Mouse (Mus musculus) adrenal gland, adult 8-10 months (tissue): ENCODE measurements around the gene Tbc1d2b. TPM values are rescaled to one million over a fixed set of nuclear protein-coding genes. Genes with fewer than 3 reads are reported as not detected.

ENCODE experiments used
- DNase-seq: peaks from one replicate; pipeline ENCODE4 v3.0.0; 2022
- total RNA-seq, 4 experiments: library from RNA; stranded (reverse); gene quantifications; 2 replicates each; pipeline ENCODE4 v1.2.4; 2022

Tbc1d2b gene
- total RNA-seq, 4 experiments from 2014 or later: 28.0 to 49.4 (median 37.7) TPM

- DNase-seq: no peak
Measured at GRCm38 (mm10) chr9:90265322-90266039, 5.1 kb downstream of the Tbc1d2b start.

GRCm38 (mm10) chr9:90263340-90263679 is 7.3 kb downstream of the Tbc1d2b start:
- no peak for DNase-seq

GRCm38 (mm10) chr9:90262591-90263339 is 7.8 kb downstream of the Tbc1d2b start:
- no peak for DNase-seq

- no peak for DNase-seq
Measured at GRCm38 (mm10) chr9:90262063-90262462, 8.5 kb downstream of the Tbc1d2b start.

GRCm38 (mm10) chr9:90260600-90261375 is 9.8 kb downstream of the Tbc1d2b start:
- DNase-seq: no peak

GRCm38 (mm10) chr9:90260079-90260478 is 10.5 kb downstream of the Tbc1d2b start:
- DNase-seq: no peak

- no peak for DNase-seq
Measured at GRCm38 (mm10) chr9:90259400-90259950, 11.1 kb downstream of the Tbc1d2b start.

GRCm38 (mm10) chr9:90257754-90258531 is 12.7 kb downstream of the Tbc1d2b start:
- DNase-seq: no peak

GRCm38 (mm10) chr9:90257220-90257619 is 13.4 kb downstream of the Tbc1d2b start:
- DNase-seq: no peak

GRCm38 (mm10) chr9:90255844-90256405 is 14.7 kb downstream of the Tbc1d2b start:
- DNase-seq: no peak

GRCm38 (mm10) chr9:90253181-90253580 is 17.4 kb downstream of the Tbc1d2b start:
- no peak for DNase-seq

GRCm38 (mm10) chr9:90250964-90251750 is 19.4 kb downstream of the Tbc1d2b start:
- DNase-seq: no peak

GRCm38 (mm10) chr9:90250141-90250775 is 20.3 kb downstream of the Tbc1d2b start:
- no peak for DNase-seq

- DNase-seq: no peak
Measured at GRCm38 (mm10) chr9:90249036-90249435, 21.6 kb downstream of the Tbc1d2b start.

GRCm38 (mm10) chr9:90248326-90248725 is 22.3 kb downstream of the Tbc1d2b start:
- DNase-seq: no peak

GRCm38 (mm10) chr9:90247316-90247715 is 23.3 kb downstream of the Tbc1d2b start:
- no peak for DNase-seq

- DNase-seq: no peak
Measured at GRCm38 (mm10) chr9:90245781-90246180, 24.8 kb downstream of the Tbc1d2b start.

GRCm38 (mm10) chr9:90245206-90245605 is 25.4 kb downstream of the Tbc1d2b start:
- no peak for DNase-seq

GRCm38 (mm10) chr9:90244301-90245151 is 26.1 kb downstream of the Tbc1d2b start:
- no peak for DNase-seq
